Mouse (Mus musculus): ENCODE measurements around the gene Vmn1r135.
"Not testable (repeated sequence)": the region's sequence is repeated elsewhere in the genome, so short reads cannot be mapped to it uniquely, and the experiment has no call there.

Gene Vmn1r135

GRCm38 (mm10) chr7:21832051-21832450 lies at the start of gene Vmn1r135:
Gene Vmn1r135, plus strand, starts transcription at chr7:21832351.
- not testable (repeated sequence) for DNase-seq (ENCODE audit: low spot score in 2 of 2)

DNA sequence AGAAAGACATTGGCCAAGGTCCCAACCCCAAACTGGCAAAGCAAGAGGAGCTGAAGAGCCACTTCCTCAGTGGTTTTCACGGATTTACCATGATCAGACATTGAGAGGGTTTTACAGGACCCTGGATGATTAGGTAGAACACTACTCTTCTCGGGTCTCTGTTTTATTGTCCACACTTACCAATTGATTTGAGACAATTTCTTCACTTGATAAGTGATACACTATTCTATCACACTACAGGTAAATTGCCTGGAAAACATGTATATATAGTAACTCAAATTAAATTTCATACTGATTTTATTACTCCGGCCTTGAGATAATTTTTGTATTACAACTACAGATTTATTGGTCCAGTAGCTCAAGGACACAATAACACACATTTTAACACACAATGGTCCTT lies 35.5 kb upstream of the Vmn1r135 start, which contains the start of gene Gm4177:
TSS of gene Gm4177 (minus strand) at position 101 of the 400 bp plus-strand sequence.
- DNase-seq (ENCODE audit: low spot score in 2 of 2) = not testable (repeated sequence)

DNA sequence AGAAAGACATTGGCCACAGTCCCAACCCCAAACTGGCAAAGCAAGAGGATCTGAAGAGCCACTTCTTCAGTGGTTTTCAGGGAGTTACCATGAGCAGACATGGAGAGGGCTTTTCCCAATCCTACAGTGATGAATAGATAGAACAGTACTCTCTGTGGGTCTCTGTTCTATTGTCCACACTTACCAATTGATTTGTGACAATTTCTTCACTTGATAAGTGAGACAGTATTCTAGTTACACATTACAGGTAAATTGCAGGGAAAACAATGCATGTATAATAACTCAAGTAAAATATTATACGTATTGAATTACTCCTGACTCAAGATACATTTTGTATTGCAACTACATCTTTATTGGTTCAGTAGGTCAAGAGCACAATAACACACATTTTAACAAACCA lies 12.0 kb downstream of the Vmn1r135 start, which contains the start of gene Gm5725:
TSS of gene Gm5725 (minus strand) at position 101 of the 400 bp plus-strand sequence.
- not testable (repeated sequence) for DNase-seq (ENCODE audit: low spot score in 2 of 2)

Measured in right cerebral cortex, postnatal 36 days (tissue).